Mouse (Mus musculus) skeletal muscle tissue, postnatal 0 days (tissue): Measurements from ENCODE around the gene Prmt6. TPM values are rescaled to one million over a fixed set of nuclear protein-coding genes. Genes with fewer than 3 reads are reported as not detected.

Source experiments
- polyA plus RNA-seq: library from polyadenylated mRNA; unstranded; fragments of >200 nt; fragmentation: Nextera tagmentation; extraction: Ambion mirVana; gene quantifications from 2 replicates; pipeline ENCODE4 v1.2.1, GENCODE M21; 2015

Prmt6 gene
- polyA plus RNA-seq = 10.8 and 12.0 TPM in 2 replicates

DNA sequence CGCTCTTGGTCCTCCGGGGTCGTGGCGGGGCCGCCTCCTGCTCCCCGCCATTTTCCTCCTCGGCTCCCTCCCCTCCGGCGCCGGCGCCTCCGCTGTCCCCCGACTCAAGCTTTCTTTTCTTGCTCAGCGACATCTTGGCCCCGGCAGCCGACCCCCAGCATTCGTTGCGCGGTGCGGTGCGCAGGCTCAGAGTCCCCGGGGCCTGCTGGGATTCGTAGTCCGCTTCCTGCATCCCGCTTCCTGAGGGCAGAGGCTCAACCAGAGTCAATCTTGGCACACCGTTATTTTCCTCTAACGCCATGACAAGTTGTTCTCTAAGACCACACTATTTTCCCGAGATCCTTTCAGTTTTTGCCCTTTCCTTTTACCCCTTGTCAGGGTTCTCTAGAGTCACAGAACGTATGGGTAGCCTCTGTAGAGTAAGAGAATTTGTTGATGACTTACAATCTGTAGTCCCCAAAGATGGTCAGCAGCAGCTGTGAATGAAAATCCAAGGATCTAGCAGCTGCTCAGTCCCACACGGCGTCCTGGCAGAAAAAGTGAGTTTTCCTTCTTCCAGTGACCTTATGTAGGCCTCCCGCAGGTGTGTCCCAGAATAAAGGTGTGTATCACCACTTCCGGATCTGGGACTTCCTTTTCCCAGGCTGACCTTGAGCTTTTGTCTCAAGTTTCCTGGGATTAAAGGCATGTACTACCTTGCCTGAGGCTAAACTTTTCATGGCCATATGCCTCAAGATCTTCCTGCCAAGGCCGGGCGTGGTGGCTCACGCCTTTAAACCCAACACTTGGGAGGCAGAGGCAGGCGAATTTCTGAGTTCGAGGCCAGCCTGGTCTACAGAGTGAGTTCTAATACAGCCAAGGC lies at the start of gene Prmt6:
TSS of gene Prmt6 (minus strand) at position 160 of the 862 bp plus-strand sequence.

Other genes starting within 250 kb of the Prmt6 start
- 0.65 and 0.71 TPM in 2 replicates for gene Ntng1, start 107.0 kb downstream of the Prmt6 start, polyA plus RNA-seq